Mouse (Mus musculus) thymus, postnatal 25 days (tissue): ENCODE data around the gene Tspan11.

Experiments
- DNase-seq: peaks from one replicate; pipeline ENCODE4 v3.0.0; 2022

Tspan11 gene

DNA sequence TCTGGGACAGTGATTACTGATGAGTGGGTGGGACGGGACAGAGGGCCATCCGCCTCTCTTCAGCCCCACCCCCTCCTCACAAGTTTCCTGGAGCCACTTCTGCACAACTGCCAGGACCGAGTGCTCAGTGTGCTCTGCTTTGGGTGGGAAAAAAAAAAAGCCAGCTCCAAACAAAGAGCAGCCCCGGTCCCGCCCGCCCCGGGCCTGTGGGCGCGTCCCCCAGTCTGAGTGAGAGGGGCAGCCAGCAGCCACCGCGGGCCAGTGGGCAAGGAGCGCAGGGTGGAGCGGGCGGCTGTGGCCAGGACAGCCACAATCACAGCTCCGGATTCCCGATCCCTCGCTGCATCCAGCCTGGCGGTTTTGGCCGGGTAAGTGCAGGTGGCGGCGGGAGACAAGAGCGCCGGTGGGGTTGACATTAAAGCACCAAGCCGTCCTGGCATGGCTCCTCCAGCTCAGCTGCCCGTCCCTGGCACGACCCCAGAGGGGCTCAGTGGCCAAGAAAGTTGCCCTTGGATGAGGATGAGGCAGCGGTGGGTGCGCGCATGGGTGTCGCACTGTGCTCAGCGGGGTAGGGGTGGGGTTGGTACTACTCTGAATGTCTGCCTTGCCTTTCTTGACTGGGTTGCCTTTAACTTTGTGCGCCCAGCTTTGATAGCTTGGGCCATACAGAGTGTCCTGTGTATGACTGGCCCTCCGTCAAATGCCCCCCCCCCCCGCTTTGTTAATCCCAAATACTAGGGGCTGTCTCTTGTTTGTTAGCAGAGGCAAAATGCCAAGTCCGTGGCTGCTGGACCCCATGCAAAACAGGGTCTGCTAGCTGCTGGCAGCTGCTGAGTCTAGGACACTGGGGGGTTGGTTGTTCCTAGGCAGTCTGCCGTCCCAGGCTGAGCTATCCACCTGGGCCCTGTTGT lies at the start of gene Tspan11:
Gene Tspan11 (plus strand): TSS at position 79 of the 911 bp plus-strand sequence.
- DNase-seq: no peak

DNA sequence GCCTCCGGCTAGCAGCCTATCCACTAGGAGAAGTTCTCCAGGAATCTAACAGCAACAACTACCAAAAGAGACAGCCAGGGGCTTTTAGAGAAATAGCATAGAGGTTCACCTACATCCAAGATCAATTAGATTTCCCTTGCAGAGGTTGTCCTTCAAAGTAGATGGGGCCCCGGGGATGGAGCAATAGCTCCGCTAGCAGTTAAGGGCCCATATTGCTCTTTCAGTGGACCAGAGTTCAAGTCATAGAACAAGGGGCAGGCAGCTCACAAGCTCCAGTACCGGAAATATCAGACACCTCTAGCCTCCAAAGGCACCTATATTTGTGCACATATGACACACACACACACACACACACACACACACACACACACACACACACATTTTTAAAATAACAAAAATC lies 49.5 kb upstream of the Tspan11 start:
- DNase-seq: no peak

DNA sequence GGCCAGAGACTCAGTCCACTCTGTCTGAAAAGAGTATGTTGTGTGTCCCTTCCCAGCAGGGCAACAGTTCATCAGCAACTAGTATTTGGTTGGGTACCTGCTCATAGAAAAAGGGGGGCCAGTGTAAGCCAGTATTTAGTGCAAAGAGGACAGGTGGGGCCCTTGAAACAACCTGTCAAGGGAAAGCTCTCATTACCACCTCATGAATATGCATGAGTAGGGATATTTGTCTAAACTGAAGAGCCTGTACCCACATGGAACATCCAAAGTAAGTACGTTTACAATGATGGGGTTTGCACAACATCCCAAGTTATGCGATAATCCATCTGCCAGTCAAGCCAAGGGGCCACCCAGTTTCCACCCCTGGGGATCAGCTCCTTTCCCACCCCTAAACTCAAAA lies 47.9 kb upstream of the Tspan11 start:
- DNase-seq: no peak

DNA sequence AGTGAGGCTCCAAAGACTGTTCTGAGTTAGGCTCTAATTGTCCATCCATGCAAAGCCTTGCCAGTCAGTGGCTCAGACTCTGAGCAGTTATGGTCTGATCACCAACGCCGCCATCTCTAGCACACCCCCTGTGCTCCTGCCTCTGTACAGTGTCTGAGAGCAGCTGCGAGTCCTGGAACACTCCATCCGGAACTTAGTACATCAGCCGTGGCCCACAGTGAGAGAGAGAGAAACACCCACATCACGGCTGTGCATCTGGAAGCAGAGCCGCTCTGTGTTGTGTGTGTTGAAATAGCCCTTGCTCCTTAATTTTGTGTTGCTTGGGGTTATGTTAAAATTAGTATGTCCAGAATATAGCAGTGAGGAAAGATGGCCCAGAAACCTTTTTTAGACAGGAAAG lies 47.2 kb upstream of the Tspan11 start:
- DNase-seq: no peak

DNA sequence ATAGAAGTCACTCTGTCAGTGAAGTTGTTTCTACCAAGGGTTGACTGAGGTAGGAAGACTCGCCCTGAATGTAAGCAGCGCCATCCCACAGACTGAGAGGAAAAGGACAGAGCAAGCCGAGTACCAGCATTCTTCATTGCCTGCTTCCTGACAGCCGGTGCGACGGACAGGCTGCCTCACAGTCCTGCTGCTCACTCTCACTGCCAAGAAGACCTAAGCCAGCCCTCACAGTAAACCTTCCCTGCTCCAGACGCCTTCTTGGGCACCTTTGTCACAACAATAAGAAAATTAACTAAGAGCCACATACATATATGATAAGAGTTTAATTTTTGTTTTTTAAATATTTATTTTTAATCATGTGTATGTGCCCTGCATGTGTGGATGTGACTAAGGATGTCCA lies 46.1 kb upstream of the Tspan11 start:
- DNase-seq: no peak

DNA sequence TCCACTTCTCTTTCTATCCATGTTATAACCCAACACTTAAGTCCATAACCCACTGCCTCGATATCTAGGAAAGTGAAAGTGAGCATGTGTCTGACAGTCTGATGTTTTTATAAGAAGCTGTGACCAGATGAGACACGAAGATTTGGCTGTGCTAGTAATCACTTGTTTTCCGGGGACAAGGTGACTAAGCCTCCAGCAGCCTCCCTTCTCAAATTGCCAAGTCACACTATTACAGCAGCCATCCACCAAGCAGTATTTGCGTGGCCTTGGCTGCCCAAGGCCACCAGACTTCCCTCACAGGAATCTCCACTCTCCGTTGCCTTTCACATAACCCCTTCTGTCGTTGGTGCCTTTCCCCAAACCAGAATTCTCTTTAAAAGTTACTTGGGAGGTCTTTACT lies 40.9 kb upstream of the Tspan11 start:
- DNase-seq: no peak

DNA sequence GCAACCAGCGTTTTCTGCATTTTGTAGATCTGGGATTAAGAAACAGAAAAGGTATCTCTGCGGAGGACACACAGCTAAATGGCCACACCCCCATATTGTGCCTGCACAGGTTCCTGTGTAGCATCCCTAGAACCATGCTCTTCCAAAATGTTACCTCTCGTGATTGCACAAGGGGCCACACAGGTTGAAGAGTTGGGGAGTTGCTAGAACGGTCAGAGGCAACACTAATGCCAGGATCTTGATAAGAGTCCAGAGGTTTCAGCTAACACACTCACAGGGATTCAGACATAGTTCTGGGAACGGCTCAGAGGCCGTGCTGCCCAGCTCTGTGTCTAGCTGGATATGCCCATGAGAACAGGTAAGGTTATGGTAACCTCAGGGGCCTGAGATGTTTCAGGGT lies 37.9 kb upstream of the Tspan11 start:
- DNase-seq: no peak

DNA sequence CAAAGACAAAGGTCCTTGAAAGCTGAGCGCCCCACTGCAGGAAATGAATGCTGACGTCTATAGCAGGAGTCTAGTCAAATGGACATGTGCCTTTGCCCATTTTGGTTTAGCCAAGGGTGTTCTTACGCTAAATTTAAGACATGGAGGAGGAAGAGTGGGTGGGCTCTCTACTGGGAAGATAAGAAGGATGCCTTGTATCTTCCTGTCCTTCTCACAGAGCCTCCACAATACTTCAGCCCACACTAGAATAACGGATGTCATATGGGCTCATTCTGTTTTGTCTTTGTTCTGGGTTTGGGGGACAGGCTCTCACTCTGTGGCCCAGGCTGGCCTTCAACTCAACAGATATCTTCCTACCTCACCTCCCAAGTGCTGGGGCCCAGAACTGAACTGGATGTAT lies 35.8 kb upstream of the Tspan11 start:
- no peak for DNase-seq

DNA sequence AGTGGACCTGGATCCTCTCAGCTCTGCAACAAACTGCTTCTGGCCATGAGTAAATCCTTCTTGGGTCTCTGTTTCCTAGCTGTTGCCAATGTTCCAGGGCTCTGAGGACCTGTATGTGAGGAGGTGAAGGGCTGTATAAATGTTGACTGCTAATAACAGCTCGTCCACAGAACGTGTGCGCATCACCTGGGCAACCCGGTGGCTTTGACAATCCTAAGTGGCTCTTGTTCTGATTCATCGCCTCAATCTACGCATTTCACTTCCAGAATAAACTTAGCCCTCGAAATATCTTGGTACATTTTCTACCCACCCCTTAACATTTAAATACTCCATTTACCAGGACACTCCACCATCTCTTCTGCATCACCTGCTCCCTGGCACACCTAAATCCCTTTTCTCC lies 34.1 kb upstream of the Tspan11 start:
- no peak for DNase-seq

DNA sequence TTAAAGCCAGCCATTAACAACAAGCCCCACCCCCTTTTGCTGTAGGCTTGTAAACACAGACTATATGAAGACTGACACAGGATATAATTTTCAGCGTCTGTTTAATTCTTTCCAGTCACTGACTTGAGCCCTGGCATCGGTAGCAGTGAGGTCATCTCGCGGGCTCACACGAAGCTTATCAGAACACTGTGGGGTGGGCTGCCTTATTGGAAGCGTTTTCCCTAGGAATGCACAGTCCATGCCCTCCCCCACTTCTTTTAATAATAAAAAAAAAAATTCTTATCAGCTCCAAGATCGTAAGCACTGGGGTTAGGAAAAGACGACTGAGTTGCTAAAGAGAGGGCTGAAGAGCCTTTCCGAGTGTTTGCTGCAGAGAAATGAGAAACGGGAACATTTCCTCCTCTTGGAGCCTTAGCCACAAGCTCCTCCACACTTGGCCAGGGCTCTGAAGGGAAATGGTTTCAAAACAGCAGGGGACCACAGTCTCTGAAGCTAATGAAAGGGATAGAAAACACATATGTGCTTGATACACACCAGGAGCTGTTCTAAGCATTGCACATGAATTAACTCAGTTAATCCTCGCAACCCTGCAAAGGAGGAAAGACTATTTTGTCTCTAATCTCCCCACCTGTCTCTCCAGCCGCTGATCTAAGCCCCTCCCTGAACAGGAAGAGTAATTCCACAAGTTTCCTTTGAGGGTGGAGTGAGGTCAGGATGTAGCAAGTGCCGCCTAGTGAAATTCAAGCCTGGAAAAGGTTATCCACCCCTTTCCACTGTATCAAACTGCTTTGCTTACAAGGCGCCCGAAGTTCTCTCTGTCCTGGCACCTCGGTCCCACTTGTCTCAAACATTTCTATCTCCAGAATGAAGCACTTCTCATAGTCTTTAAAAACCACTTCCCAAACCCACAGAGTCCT lies 33.4 kb upstream of the Tspan11 start:
- no peak for DNase-seq

DNA sequence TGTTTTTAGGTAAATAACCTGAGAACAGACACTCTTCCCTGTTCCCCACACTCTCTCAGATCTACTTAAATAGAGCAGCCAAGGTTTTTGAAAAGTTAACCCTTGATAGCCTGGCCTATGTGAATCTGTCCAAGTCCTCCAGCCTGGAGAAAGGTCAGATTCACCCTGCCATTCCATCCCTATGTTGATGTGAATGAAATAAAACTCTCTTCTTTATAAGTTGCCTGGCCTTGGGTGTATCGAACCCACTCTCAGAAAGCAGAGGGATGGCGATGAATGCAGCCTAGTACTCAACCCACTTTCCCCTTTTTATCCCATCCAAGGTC lies 32.7 kb upstream of the Tspan11 start:
- no peak for DNase-seq

DNA sequence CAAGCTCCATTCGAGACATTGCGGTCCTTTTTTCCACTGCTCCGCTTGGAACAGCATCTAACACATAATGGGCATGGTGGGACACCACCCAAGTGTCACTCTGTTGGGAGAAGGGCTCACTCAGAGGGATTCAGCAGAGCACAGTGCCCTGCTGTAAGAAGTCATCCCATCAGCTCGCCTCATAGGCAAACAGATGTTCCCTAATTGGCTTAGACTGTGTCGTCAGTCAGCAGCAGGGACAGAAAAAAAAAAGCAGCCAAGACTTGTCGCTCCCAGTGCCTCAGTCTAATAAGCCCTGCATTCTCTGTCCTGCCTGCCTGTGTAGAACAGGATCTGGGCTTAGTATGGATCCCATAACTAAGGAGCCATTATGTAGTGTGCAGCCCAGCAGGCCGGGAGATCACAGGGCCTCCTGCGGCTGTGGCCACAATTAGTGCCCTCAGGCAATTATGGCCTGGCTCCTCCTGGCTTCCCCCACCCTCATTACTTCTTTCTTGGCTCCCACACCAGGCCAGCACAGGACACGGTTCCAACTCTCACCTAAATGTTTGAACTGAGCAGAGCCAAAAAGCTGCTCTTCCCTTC lies 31.6 kb upstream of the Tspan11 start:
- no peak for DNase-seq

DNA sequence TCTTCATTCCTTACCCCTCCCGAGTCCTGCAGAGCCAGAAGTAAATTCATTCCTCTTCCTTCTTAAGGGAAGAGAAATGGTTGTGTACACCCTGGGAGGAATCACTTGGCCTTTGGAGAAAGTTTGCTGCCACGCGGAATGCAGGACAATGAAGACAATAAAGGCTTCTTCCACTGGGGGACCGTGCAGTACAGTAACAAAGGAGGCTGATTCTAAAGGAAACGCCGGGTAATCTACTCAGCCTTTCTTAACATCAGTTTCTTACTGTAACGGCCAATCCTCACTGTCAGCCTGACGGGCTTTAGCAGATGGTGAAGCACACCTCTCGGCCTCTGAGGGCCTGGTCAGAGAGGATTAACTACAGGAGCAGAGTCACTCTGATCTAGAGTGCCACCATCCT lies 25.4 kb upstream of the Tspan11 start:
- no peak for DNase-seq

DNA sequence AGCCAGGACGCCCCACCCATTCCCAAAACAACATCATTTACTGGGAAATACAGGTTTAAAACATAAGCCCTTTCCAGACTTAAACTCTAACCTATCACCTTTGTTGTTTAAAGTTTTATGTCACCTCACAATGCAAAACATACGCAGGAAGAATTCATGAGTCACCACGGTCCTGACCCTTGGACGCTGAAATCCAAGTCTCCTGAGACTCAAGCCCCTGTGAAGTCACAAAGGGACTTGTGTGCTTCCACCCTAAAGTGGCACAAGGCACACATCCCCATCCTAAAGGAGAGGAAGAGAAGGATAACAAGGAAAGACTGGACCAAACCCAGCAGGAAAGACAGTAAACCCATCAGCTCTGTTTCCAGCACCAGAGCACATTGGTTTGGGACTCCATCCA lies 22.0 kb upstream of the Tspan11 start:
- DNase-seq: no peak

DNA sequence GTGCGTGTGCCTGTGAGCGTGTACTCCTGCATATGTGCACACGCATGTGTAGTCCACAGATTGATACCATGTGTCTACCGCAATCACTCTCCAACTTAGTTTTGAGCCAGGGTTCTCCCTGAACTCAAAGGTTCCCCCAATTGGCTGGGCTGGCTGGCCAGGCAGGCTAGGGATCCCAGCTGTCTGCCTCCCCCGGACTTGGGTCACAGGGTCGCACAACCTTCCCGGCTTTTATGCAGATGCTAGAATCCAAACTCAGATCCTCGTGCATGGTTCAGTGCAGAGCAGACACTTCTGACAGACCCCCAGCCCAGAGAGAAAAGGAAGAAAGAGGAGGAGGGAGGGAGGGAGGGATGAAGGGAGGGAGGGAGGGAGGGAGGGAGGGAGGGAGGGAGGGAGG lies 18.8 kb upstream of the Tspan11 start:
- no peak for DNase-seq

DNA sequence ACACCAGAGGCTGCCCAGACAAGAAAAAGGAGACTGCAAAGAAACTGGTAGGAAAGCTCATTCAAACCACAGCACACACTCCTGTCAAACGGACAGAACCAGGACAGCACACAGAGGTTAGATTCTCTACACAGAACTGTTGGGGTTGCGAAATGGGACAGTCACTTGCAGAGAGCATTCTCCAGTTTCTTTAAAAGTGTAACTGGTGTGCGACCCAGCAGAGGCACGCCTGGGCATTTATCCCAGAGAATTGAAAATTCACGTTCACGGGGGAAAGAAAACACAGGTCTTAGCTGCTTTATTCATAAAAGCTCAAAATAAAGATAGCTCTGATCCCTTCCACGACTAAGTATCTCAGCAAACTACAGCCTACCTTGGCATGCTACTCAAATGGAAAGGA lies 18.3 kb upstream of the Tspan11 start:
- no peak for DNase-seq

DNA sequence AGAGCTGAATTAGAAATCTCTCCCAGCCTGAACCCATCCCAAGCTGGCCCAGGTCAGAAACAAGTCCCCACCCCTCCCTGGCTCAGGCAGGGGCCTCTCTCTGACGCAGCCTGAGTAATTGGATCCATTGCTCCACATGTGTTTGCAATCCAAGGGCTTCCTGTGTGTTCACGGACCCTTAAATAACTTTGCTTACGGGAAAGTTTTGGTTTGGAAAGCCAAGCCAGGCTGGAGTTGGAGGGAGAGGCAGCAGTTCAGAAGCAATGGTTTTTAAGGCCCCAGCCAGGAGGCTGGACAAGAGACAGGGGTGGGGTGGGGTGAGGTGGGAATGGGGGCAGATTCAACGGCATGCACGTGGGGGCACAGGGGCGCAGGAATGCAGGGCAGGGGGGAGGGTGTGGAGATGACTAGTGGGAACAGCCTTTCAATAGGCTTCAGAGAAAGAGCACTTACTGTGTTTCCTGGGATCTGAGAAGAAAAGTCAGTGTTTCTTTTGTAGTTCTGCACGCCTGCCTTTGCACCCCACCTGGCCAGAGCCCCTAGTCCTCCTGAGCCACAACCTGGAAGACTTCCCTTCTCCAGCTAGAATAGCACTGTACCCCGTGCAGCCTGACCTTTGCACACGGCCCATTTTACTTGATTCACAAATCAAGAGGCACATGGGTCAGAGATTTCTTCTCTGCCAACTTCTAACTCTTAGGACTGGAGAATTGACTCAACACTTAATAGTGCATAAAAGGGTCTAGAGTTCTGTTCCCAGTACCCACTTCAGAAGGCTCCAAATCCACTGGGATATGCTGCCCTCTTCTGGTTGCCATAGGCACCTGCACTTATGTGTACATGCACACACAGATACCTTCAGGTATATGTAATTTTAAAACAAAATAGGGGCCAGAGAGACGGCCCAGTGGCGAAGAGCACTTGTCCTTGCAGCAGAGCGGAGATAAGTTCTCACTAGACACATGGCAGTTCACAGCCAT lies 16.8 kb upstream of the Tspan11 start:
- no peak for DNase-seq

DNA sequence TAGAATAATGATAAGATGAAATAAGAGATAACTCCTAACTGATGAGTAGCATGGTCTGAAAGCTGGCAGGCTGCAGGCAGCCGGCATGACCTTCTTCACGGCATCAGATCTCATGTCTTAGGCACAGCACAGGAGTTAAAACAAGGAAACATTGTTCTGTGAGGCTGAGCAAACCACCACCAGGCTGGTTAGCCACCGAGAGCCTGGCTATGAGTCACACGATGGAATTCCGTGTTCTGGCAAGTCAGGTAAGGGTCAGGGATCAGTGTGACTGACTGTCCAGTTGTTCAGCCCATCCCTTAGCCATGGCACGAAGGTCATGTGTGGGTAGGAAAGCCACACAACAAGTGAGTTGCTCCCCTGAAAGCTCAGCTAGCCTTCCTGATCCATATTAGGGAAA lies 16.0 kb upstream of the Tspan11 start:
- no peak for DNase-seq

DNA sequence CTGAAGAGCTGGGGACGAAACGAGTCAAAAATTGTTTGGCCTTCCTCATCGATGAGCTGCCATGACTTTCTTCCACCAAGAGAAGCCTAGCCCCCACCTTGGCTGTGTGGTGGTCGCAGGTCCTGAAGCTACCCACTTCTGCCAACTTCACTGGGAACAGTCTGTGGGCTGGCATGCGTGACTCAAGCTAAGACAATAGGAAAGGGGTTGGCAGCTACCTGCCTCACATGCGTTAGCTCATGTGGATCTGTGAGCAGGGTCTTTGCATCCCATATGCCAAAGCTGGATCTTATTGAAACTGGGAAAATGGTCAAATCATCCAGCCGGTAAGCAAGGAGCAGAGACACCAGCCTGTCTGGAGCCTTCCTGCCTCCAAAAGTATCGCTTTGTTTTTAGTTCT lies 14.8 kb upstream of the Tspan11 start:
- DNase-seq: no peak

DNA sequence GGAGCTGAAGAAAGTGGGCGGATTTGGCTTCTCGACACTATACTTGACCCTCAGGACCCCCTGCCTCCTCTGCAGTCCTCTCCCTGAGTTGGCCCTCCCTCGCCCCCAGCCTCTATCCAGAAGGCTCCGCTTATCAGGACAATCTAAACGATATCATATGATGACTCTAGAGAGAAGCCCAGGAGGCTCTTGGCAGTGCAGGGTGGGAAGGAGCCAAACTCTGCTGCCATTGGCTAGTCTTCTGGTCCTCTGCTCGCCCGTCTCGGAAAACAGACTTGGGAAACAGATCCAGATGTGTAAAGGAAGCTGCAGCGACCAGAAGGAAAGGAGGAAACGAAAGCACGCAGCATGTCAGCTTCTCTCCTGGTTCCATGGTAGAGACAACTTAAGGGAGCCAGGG lies 11.5 kb upstream of the Tspan11 start:
- no peak for DNase-seq

DNA sequence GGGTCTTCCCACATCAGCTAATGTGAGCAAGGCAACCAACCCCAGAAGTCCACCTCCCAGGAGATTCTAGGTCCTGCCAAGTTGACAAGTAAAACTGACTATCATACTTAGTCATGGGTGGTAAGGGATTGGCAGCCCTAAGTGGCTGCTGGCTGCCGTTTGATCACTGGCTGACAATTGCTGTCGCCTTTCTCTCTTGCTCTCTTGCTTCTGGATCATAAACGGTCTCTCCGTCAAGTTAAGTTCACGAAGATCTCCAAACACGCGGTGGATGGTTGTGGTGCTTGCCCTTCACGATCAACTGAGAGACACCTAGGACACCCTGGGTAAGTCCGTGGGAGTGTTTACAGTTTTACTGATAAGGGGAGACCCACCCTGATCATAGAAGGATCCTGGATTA lies 11.0 kb upstream of the Tspan11 start:
- DNase-seq: no peak

DNA sequence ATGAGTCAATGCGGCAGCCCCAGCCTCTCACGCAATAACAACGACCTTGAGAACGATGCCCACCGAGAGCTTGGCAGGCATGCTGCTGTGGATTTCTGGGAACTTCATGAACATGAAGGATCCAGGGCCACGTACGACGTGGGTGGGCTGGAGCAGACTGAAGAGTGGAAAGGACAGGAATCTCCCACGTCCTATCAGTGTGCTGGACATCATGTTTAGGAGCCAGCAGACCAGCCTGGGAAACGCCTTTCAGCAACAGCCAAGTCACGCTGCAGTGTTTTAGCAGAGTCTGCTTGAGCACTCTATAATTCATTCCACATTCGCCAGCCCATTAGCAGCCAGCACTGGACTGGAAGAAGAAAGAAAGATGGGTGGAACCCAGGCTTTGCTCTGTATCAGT lies 10.4 kb upstream of the Tspan11 start:
- DNase-seq: no peak

DNA sequence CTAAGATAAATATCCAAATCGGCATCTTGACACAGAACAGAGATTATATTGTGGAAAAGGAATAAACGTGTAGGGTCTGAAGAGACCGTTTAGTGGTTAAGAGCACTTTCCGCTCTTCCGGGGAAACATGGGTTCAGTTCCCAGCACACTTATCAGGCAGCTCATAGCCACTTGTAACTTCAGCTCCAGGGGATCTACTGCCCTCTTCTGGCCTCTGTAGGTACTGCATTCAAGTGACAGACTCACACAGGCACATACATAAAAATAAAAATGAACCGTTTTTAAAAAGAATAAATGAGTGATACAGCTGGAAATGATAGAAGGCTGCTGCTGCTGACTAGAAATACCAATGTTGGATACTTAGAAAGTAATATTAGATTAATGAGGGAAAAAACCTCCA lies 7.9 kb upstream of the Tspan11 start:
- no peak for DNase-seq
